Mouse (Mus musculus): Measurements from ENCODE around the gene Cd5. TPM values are rescaled to one million over a fixed set of nuclear protein-coding genes. Genes with fewer than 3 reads are reported as not detected.

The Cd5 gene
- total and polyA plus RNA-seq, 2 experiments from 2014 or later = 0.53 to 0.55 TPM

DNA sequence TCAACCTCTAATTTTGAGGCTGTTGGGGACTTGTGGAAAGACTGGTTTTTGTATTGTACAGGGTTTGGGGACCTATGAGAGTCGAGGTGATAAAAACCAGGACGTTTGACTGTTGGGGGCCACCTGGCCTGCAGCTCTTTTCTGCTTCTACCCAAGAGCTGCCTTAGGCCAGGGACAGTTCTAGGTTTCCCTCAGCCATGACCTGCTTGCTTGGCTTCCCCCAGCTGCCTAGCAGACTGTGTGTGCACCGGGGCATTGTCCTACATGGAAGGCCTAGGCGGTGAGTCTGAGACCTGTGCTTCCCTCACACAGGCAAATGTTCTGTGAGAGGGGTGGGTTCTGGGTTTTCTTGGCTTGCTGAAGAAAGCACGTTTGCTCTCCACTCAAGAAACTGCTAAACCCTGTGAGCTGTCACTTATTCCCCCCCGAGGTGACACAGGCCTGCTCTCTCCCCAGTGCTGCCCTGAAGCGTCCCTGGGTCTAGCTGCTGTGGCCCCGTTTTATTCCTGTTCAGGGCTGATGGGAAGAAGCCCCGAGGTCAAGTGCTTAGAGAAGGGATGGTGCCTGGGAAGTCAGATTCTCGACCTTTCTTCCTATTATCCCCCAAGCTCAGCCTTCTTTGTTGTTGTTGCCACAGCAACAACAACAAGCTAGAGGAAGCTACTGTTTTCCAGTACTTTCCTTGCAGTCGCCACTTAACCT lies 9.8 kb upstream of the Cd5 start:
- no peaks in the 10 kb centered on the region for H3K9me3 ChIP-seq (ENCODE audit: low read length)
- H3K27ac ChIP-seq (ENCODE audit: low read depth, low read length) = no peak overlapping the region
- no peak overlapping the region for H3K4me3 ChIP-seq (ENCODE audit: low read depth, low read length)
- no peak overlapping the region for H3K4me2 ChIP-seq (ENCODE audit: low read depth, low read length, poor library complexity, severe bottlenecking)
- DNase-seq (ENCODE audit: low spot score) (no peak), ATAC-seq (ENCODE audit: low FRiP score) (no peak)
- 47% methylated on average over 11 of the region's 11 CpGs for WGBS
- no peaks in the 10 kb centered on the region for H3K4me1 ChIP-seq (ENCODE audit: insufficient read depth, low read length)
- TF ChIP-seq CTCF (IDR thresholded peaks at IDR 0.05) = no peak
- no peaks in the 10 kb centered on the region for H3K36me3 ChIP-seq (ENCODE audit: insufficient read depth, low read length)
- no peaks in the 10 kb centered on the region for H3K27me3 ChIP-seq (ENCODE audit: insufficient read depth, low read length)
- H3K9ac ChIP-seq (replicated peaks; ENCODE audit: low read length, poor library complexity, severe bottlenecking) = no peak overlapping the region

DNA sequence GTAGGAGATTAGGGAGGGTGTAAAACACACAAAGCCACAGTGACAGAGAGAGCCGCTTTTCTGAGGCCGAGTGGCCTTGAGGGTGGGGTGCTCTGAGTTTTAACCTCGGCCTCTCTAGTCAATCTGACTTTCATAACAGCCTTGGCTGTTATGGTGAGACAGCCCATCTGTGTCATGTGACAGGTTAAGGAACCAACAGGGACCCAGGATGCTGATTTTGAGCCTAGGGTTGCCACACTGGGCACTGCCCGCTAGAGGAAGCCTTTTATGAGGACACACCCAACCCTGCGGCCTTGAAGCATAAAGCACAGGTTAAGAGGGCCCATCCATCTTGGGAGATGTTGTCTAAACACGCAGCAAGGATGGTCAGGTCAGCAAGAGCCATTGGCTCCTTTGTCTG lies 8.9 kb upstream of the Cd5 start:
- DNase-seq (ENCODE audit: low spot score) (no peak), ATAC-seq (ENCODE audit: low FRiP score) (no peak)
- H3K4me2 ChIP-seq (ENCODE audit: low read depth, low read length, poor library complexity, severe bottlenecking) = no peak overlapping the region
- H3K36me3 ChIP-seq (ENCODE audit: insufficient read depth, low read length) = no peaks in the 10 kb centered on the region
- H3K27ac ChIP-seq (ENCODE audit: low read depth, low read length) = no peak overlapping the region
- no peaks in the 10 kb centered on the region for H3K4me1 ChIP-seq (ENCODE audit: insufficient read depth, low read length)
- H3K27me3 ChIP-seq (ENCODE audit: insufficient read depth, low read length) = no peaks in the 10 kb centered on the region
- H3K9ac ChIP-seq (replicated peaks; ENCODE audit: low read length, poor library complexity, severe bottlenecking) = no peak overlapping the region
- H3K9me3 ChIP-seq (ENCODE audit: low read length) = no peaks in the 10 kb centered on the region
- H3K4me3 ChIP-seq (ENCODE audit: low read depth, low read length) = no peak overlapping the region
- TF ChIP-seq CTCF (IDR thresholded peaks at IDR 0.05) = no peak
- WGBS = 88% methylated on average over 6 of the region's 6 CpGs

DNA sequence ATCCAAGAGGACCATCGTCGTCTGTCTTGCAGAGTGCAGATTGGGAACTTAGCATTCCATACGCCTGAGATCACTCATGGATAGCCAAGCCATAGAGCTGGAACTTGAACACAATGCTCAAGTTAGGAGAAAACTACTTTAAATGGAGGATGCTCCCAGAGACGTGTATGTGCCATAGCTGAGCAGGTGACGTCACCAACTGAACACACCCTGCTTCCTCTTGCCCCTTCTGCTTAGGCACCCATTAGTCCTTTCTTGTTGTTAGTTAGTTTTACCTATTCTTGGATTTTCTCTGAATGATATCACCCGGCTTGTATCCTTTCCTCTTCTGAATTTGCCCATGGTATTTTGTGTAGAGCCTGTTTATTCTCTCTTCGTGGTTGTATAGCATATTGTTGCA lies 8.4 kb upstream of the Cd5 start:
- WGBS = 87% methylated on average over 7 of the region's 7 CpGs
- Histone ChIP-seq H3K4me1 (ENCODE audit: insufficient read depth, low read length) (no peaks in the 10 kb centered on the region), H3K4me2 (ENCODE audit: low read depth, low read length, poor library complexity, severe bottlenecking) (no peak overlapping the region), H3K27ac (ENCODE audit: low read depth, low read length) (no peak overlapping the region), H3K9ac (replicated peaks; ENCODE audit: low read length, poor library complexity, severe bottlenecking) (no peak overlapping the region), H3K27me3 (ENCODE audit: insufficient read depth, low read length) (no peaks in the 10 kb centered on the region), H3K36me3 (ENCODE audit: insufficient read depth, low read length) (no peaks in the 10 kb centered on the region), H3K4me3 (ENCODE audit: low read depth, low read length) (no peak overlapping the region), H3K9me3 (ENCODE audit: low read length) (no peaks in the 10 kb centered on the region)
- ATAC-seq (ENCODE audit: low FRiP score) (no peak), DNase-seq (ENCODE audit: low spot score) (no peak)
- no peak for TF ChIP-seq CTCF (IDR thresholded peaks at IDR 0.05)

DNA sequence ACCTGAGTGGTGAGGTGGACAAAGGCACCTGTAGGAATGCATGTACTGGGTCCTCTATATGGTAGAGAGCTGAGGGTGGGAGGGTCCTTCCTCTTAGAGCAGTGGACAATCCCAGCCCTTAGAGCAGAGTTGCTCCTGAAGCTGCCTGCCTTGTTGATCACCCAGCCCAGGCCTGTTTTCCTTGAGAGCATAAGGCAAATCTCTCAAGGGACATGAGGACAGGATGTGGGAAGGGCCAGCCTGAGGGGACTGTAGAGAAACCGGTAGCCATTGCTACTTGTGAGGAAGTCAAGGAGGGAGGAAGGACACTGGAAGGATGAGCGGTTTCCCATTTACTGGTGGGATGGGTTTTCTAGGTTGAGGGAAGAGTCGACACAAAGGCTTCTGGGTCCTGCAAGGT lies 3.8 kb upstream of the Cd5 start:
- Histone ChIP-seq H3K27ac (ENCODE audit: low read depth, low read length) (no peak overlapping the region), H3K36me3 (ENCODE audit: insufficient read depth, low read length) (no peaks in the 10 kb centered on the region), H3K4me1 (ENCODE audit: insufficient read depth, low read length) (no peaks in the 10 kb centered on the region), H3K9ac (replicated peaks; ENCODE audit: low read length, poor library complexity, severe bottlenecking) (no peak overlapping the region), H3K4me2 (ENCODE audit: low read depth, low read length, poor library complexity, severe bottlenecking) (no peak overlapping the region), H3K27me3 (ENCODE audit: insufficient read depth, low read length) (no peaks in the 10 kb centered on the region), H3K4me3 (ENCODE audit: low read depth, low read length) (no peak overlapping the region), H3K9me3 (ENCODE audit: low read length) (no peaks in the 10 kb centered on the region)
- WGBS = 85% methylated on average over 3 of the region's 3 CpGs
- DNase-seq (ENCODE audit: low spot score) (no peak), ATAC-seq (ENCODE audit: low FRiP score) (no peak)
- TF ChIP-seq CTCF (IDR thresholded peaks at IDR 0.05) = no peak

DNA sequence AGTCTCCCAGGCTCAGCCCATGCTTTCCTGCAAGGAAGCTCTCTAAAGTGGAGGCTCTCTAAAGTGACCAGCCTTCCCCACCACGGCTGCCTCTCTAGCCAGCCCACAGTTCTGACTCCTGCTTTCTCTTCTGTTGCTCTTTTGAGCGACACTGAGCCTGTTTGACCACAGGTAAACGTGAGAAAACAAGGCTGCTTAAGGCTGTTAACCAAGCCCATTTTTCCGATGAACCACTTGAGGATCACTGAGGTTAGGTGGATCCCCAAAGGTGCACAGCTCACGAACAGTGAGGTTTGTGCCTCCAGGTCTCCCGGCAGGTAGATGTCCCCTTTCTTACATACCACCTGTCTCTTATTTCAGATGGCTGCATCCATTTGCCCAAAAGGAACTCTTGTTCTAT lies 3.3 kb upstream of the Cd5 start:
- H3K27ac ChIP-seq (ENCODE audit: low read depth, low read length) = no peak overlapping the region
- H3K9ac ChIP-seq (replicated peaks; ENCODE audit: low read length, poor library complexity, severe bottlenecking) = no peak overlapping the region
- H3K36me3 ChIP-seq (ENCODE audit: insufficient read depth, low read length) = no peaks in the 10 kb centered on the region
- TF ChIP-seq CTCF (IDR thresholded peaks at IDR 0.05) = no peak
- DNase-seq (ENCODE audit: low spot score) (no peak), ATAC-seq (ENCODE audit: low FRiP score) (no peak)
- 90% methylated on average over 6 of the region's 6 CpGs for WGBS
- H3K4me3 ChIP-seq (ENCODE audit: low read depth, low read length) = no peak overlapping the region
- H3K4me1 ChIP-seq (ENCODE audit: insufficient read depth, low read length) = no peaks in the 10 kb centered on the region
- H3K27me3 ChIP-seq (ENCODE audit: insufficient read depth, low read length) = no peaks in the 10 kb centered on the region
- H3K4me2 ChIP-seq (ENCODE audit: low read depth, low read length, poor library complexity, severe bottlenecking) = no peak overlapping the region
- H3K9me3 ChIP-seq (ENCODE audit: low read length) = no peaks in the 10 kb centered on the region

DNA sequence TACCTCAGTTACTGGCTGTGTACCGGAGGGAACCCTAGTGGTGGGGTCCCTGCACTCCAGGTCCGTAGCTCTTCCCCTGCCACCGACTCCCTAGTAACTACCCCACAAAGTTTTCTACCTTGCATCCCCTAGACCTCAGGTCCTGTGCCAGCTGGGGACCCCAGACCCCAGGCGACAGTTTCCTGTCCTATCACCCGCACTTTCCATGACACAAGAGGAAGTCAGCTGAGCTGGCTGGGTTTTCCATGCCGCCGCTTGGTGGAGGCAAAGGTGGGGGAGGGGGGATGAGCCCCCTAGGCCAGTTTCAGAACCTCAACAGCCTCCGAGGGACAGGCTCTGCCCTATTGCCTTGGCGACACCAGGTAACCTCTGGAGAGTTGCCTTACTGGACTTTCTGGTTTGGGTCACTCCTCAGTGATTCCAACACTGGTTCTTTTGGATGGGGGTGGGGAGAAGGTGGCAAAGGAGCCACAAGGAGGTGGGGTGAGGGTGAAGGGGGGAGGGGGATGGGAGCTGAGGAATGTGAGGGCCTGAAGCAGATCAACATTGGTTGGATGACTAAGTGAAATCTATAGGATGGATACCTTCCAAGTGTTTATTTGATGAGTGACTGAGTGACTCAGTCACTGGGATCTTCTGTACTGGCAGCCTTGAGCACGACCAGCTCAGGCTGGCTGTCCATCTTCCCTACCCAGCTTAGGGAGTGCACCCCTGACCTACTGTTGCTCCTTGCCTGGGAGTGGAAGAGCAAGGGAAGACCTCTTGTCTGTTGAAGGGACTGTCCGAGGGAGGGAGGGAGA lies 2.0 kb upstream of the Cd5 start:
- 46% methylated on average over 11 of the region's 11 CpGs for WGBS

More for the DNA sequence above, 2.0 kb upstream of the Cd5 start:
- no peaks in the 10 kb centered on the region for H3K36me3 ChIP-seq (ENCODE audit: insufficient read depth, low read length)
- no peaks in the 10 kb centered on the region for H3K27me3 ChIP-seq (ENCODE audit: insufficient read depth, low read length)
- H3K27ac ChIP-seq (ENCODE audit: low read depth, low read length) = no peak overlapping the region
- DNase-seq (ENCODE audit: low spot score) (no peak), ATAC-seq (ENCODE audit: low FRiP score) (no peak)
- H3K9me3 ChIP-seq (ENCODE audit: low read length) = no peaks in the 10 kb centered on the region
- no peak overlapping the region for H3K4me3 ChIP-seq (ENCODE audit: low read depth, low read length)
- H3K4me2 ChIP-seq (ENCODE audit: low read depth, low read length, poor library complexity, severe bottlenecking) = no peak overlapping the region
- no peak overlapping the region for H3K9ac ChIP-seq (replicated peaks; ENCODE audit: low read length, poor library complexity, severe bottlenecking)
- H3K4me1 ChIP-seq (ENCODE audit: insufficient read depth, low read length) = no peaks in the 10 kb centered on the region
- no peak for TF ChIP-seq CTCF (IDR thresholded peaks at IDR 0.05)
